Mouse (Mus musculus): ENCODE measurements around the gene Tnfrsf14.

Tnfrsf14 gene

DNA sequence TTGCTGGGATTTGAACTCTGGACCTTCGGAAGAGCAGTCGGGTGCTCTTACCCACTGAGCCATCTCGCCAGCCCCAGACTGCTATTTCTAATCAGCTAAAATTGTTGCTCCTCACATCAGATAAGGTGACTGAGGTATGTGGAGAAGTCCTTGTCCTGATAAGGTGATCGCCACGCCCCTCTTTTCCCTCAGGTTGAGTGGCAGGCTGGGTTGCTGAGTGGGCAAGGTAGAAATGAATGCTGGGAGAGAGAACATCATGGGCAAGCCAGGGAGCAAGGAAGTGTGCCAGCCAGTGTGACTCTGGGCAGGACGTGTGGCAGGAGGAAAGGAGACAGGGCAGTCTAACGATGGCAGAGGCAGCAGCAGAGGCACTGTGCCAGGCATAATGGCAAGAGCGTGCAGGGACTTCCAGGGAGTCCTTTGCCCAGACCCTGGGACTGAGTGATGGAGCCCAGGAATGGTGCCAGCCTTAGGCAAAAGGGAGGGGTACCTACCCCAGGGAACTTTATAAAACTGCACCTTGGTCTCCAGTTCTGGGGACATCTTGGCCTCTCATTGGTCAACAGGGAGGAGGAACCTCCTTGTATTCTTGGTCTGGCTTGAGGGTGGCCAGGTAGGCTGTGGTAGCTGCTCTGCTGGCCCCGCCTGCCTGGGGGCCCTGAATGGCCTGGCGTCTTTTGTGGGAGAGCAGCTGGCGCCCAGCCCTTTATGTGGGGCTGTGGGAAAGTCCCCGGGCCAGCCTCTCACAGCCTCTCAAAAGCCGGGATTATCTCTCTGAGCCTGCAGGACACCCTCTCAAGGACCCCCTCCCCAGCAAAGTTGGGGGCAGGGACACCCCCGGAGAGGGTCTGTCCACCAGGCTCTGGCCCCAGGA is 19.9 kb upstream of the Tnfrsf14 start:
- no peak for DNase-seq

DNA sequence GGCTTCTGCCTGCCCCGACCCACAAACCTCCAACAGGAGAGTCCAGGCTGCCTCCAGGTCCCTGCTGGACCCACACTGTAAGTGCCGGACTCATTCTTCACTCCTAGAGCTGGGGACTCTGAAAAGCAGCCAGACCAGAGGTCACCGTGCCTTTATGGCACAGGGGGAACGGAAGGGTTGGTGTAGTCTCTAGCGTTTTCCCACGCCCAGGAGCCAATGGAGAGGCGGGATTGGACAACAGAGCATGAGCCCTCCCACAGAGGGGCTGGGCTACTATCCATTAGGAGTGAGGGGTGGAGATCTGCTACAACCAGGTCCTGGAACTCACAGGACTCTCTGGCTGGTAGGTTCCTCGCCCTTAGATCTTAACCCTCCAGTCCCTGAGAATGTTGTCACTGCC is 18.0 kb upstream of the Tnfrsf14 start:
- no peak for DNase-seq

DNA sequence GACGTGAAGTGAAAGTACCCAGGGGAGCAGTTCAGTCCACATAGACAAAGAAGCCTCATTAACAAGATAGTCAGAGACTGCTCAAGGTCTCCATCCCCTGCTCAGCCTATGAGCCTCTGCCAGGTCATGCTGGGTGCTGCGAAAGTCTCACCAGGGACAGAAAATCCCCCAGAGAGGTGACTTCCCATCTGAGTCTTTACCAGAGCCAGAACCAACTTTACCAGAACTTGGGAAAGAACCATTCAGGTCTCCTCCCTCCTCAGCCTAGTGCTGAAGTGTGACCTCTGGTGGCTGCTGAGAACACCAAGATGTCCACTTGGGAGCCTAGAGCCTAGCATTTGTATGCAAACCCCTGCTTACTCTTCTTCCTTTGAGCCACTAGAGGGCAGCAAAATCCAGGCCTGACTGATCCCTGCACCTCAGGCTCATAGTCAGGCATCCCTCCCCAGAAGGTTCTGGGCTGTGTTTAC is 15.8 kb upstream of the Tnfrsf14 start:
- peak; percentile 77 for DNase-seq

DNA sequence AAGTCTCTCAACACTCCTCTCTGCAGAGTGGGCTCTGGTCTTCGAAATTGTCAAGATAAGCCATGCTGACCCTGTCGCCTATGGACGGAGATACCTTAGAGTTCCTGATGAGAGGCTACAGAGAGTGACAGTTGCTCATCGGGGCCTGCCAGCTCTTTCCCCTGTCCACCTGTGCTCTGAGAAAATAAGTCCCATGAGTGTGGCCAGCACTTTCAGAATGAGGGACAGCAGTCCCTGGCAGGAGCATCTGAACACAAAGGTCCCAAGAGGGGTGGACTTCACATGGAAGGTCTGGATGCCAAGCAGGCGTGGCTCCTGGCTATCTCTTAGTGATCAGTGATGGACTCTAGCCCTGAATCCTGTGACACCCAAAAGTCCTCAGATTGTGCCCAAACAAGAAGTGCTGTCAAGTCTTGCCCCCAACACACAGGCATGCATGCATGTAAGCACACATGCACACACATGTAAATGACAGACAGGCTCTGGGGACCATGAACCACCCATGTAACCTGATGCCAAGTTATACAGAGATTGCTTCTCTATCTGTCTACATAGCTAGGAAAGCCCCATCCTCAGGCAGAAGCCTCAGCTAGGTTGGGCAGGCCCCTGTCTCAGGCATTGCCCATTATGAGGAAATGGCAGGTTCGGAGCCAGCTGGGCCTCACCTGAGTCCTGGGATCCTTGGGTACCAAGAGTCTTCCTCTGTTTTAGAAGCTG is 15.1 kb upstream of the Tnfrsf14 start:
- DNase-seq, result no peak

DNA sequence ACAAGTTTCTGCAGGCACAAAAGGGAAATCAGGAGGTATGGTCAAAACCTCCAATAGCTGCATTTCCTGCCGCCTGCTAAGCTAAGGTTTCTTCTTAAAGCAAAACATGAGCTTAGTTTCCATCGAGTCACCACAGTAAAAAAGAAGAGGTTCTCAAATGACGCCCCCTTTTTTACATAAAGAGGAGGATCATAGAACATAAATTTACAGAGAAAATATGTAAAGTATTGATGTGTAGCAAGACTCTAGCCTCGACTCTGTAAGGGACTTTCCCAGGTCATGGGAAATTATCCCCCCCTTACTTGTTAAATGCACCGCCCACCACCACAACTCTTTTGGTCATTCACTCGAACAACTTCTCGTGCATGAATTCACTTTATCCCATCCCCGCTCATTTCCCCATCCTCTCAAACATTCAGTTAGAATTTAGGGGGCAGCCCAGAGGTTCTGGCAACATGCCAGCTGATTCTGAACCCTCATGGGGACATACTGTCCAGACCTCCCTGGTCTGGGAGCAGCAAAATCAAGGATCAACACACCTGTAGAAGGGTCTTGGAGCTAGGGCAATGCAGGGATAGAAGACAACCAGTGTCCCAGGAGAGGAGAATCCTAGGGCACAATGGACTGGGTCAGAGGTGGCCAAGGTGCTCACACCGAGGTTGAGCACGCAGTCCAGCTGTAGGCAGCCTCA is 14.4 kb upstream of the Tnfrsf14 start:
- DNase-seq, result no peak

DNA sequence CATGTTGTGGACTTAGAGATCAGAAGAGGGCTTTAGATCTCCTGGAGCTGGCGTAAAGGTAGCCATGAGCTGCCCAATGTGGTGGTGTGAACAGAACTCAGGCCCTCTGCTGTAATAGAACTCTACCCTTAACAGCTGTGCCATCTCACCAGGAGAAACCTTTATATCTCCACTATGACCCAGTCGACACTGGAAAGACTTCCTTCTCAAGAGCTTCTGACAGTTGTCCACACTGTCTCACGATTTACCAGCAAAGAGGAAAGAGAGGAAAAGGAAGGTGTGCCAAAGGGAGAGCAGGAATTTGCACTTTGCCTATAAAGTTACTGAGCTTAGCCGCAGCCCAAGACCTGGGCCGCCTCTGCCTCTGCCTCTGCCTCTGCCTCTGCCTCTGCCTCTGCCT is 13.5 kb upstream of the Tnfrsf14 start:
- DNase-seq, result no peak

DNA sequence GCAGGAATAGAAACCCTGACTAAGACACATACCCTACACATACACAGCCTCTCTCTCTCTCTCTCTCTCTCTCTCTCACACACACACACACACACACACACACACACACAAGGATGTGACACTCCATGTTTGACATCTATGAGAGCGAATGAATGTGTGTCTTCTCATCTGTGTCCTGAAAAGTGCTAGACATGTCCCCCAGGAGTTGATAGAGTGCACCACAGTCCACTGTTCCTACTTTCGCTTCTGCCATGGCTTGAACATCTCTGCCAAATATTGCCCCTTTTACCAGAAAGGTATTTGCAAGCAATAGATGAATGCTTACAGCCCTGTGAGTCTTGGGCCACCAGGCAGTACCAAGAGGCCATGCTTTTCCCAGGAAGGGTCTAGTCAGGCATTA is 11.8 kb upstream of the Tnfrsf14 start:
- no peak for DNase-seq

DNA sequence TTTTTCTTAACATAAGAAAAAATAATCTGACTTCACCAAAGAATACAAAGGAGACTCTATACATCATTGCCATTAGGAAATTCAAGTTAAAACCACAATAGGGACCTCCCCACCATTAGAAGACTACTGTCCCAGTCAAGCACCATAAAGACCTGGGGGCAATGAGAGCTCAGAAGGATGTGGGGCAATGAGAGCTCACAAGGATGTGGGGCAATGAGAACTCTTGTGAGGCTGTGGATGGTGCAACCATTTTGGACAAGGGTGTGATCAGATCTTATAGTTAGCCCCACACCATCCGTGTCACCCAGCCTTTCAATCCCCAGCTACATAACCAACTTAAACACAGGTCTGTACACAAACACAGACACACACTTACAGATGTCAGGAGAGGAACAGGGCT is 9.4 kb upstream of the Tnfrsf14 start:
- no peak for DNase-seq

DNA sequence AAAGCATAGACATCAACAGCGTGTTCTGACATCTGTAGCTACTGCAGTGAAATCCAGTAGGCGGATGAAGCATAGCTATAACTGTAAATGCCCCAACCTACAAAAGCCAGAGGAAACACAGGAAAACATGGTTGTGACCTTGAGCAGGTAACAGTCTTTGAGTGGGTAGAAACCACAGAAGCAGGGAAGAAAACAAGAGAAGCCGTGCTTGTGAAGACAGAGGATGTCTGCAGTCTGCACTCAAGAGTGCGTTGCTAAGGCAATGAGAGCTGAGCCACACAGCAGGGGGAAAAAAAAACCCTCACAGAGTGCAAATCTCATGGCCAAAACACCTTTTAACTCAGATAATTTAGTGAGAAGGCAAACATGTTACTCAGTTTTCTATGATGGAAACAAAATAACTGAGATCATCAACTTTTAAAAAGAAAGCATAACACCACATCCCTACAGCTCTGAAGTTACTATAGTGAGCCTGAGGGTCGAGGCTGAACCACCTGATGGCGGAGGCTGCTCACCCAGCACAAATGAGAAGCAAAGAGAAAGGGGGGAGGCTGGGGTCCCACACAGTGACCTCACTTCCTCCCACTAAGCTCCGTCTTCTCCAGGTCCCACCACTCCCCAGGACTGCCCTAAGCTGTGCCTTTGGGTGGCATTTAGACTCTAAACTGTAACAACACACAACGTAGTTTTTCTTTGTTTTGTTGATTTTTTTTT is 8.3 kb upstream of the Tnfrsf14 start:
- no peak for DNase-seq

DNA sequence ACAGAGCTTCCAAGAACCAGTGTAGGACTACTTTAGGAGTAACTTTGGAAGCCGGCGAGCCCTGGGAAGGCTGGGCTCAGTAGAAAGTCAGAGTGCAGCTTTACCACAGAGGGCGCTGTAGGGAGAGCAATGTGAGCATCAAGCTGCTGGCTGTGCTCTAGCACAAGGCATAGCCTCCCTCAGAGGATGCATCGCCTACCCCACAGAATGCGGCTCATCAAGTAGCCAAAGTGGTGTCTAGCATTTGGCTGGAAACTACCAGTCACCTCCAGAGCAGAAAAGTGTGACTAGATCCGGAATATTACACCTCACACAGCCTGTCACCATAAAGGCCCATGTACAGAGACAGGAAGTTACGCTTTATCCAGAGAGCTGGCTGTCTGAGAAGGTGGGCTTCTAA is 7.4 kb upstream of the Tnfrsf14 start:
- no peak for DNase-seq

DNA sequence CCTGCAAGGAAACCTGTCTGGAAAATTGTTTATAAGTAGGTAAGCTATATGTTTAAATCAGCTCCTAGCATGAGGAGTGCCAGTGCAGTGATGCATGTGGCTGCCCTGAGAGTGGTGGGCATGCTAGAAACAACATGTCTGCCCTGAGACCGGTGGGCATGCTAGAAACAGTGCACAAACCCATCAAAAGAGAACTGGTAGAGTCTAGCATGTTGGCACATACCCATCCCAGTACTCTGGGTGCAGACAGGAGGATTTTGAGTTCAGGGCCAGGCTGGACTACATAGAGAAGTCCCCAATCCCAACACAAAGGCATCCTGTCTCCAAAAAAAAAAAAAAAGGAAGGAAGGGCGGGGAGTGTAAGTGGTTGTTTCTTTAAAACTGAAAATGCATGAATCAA is 6.4 kb upstream of the Tnfrsf14 start:
- no peak for DNase-seq

DNA sequence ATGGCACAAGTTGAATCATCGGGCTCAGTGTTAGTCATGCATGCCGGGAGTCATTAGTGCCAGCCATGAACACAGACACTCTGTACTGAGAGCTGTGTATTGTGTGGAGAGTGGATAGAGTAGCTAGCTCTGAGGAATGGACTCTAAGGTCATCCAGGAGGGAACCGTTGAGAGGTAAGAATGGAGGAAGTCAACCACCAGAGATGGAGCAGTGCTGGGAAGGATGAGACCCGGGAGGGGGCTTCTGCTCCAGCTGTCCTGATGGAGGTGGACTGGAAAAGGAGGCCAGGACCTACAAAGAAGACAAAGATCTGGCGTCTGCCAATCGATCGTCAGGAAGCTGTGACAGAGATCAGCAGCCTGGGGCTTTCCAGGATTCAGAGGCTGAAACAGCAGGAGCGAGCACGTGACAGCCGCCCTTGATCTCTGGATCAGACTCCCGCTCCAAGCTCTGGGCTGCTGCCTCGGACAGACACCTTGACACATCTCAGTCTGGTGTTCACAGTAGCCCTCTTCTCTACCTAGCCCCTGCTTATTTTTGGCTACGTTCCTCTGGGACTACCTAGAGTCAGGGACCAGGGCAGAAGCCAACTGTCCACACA is 5.0 kb upstream of the Tnfrsf14 start:
- no peak for DNase-seq

DNA sequence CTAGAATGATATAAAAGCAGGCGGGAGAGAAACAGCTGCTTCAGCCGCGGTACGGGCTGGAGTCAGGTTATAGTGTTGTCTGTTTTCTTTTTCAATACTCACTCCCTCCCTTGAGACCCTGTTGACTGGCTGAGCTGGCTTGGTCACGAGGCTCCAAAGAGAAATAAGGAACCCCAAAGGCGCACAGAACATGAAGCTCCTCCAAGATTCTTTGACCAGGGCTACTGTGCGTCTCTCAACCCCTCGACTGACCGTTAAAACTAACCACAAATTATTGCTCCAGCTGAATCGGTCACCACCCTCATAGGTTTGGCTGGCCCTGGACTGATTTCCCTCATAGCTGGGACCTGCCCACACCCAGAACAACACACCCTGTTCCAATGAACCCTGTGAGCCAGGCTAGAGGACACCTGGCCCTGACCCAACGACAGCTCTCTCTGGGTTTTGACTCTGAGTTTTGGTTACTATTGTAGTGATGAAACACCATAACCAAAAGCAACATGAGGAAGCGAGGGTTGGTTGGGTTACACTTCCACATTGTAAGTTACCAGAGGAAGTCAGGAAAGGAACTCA is 811 bp upstream of the Tnfrsf14 start:
- DNase-seq, result no peak

DNA sequence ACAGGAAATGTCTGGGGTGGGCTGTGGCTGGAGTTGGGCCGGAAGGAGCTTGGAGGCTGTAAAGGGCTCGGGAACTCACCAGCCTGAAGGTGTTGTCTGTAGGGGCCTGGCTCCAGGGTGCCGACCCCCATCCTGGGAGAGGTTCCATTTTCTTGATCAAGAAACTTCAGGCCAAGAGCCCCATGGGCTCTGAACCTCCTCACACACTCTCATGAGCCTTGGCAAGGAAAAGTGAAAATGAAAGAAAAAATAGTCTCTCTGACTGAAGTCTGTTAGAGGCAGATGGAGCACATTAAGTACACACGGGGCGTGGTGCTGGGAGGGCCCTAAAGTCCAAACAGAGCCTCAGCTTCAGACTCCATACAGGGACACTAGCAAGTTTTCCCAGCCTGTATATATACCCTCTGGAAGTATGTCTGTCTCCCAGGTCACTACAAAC is 445 bp downstream of the Tnfrsf14 start:
- DNase-seq, result no peak

DNA sequence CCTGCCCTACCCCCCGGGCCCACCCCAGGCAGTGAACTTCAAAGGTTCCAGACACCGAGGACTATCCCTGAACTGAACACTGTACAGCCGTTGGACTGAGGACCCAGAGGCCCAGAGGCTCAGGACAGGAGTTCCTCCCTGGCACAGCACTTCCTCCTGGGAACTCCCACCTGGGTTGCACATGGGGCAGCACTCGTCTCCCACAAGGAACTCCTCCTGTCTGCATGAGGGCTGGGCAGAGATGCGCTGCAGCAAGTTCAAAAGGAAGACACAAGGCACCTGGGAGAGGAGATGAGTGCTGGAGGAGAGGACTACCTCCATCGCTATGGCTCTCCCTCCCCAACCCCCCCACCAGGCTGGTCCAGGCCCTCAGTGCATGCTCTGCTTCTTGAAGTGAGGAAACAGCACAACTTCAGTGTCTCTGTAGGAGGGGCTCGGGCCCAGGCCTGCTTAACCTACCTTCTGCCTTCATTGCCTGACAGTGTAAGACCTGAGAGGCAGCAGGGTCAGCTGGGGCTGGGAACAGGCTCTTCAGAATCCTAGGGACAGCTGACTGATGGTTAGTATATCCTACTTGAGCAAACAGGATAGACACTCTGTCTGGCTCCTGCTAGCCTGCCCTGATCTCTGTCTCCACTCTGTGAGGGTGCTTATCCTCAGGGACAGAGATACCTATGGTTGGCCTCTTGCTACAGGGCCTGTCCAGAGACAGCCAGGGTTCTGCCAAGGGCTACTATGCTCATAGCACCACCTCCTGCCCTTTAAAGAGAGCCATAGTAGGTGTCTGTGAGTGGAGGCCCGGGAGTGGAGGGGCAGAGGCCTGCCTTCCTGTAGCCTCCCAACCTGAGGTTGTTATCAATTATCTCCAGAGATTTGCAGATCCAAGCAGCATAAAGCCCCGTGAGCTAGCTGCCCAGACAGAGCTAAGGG is 1.1 kb downstream of the Tnfrsf14 start:
- no peak for DNase-seq

DNA sequence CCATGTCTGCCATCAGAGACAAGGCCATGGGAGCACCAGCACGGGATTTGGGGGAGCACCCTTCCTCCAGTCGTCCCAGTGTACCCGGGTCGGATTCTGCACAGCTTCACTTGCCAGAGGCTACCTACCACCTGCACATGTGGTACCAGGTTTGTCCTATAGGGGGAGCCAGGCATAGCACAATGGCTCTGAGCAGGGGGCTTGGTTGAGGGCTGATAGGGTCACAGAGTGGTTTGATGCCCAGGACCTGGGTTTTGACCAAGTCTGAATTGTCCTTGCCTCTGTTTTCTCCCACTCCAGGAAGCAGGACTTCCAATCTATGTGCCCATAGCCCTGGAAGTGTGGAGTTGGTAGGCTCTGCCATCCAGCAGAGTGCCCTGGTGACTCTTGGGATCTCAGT is 3.0 kb downstream of the Tnfrsf14 start:
- no peak for DNase-seq

DNA sequence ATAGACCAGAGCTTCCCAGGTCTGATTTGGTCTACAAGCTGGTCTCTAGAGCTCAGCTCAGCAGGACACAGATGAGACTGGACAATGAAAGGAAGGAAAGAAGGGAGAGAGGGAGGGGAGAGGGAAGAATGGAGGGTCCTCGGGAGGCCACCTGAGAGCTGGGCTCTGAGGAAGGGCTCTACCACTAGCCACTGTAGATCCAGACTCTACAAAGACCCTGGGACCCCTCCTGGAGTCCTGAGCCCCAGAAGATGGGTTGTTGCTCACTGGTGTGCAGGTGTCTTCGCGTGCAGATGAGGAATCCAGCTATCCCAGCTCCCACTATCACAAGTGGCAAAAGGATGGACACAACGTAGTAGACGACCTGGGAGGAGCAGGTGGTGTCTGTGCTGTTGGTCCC is 5.4 kb downstream of the Tnfrsf14 start:
- DNase-seq, result no peak

DNA sequence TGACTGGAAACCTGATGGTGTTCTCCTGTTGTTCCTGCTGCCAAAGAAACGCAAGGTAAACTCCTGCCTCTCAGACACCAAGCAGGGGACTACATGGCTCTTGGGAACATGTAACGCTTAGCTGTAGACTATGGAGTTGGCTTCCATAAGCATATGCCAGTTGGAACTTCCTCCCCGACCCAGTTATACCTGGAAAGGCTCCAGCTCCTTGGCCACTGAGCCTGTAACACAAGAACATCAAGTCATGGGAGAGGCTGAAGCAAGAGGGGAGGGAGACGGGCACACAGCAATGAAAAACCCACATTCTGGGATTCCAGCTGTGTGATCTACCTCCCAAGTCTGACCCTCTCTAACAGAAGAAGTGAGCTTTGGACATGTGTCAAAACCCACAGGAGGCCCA is 6.1 kb downstream of the Tnfrsf14 start:
- DNase-seq, result no peak

DNA sequence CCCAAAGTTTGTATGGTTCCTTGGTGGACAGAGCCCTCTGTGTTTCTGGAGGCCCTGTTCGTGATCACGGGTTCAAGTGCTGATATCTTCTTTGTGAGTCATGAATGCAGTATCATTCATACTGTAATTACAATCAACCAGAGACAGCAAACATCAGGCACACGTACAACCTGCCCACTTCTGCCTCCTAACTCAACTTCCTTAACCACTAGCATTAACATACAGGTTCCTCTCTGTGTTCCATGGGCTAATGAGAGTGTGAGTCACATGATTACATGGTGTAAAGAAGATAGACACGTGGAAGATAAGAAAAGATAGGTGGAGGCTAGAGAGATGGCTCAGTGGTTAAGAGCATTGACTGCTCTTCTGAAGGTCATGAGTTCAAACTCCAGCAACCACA is 11.7 kb downstream of the Tnfrsf14 start:
- no peak for DNase-seq

DNA sequence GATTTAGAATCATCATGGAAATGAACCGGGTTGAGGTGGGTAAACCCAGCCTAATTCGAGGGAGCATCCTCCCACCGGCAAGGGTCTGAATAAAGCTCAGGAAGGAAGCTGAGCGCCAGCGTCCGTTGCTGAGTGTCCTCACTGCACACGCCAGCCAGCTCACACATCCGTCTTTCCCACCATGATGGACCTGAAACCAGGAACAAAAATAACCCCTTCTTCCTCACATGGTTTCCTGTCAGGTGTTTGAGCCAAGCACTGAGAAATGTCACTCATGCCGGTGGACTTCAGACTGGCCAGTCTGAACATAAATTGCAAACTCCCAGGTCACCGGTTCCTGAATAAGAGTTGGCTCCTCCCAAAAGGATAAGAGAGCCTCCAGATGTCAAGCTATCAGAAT is 13.1 kb downstream of the Tnfrsf14 start:
- DNase-seq, result no peak

DNA sequence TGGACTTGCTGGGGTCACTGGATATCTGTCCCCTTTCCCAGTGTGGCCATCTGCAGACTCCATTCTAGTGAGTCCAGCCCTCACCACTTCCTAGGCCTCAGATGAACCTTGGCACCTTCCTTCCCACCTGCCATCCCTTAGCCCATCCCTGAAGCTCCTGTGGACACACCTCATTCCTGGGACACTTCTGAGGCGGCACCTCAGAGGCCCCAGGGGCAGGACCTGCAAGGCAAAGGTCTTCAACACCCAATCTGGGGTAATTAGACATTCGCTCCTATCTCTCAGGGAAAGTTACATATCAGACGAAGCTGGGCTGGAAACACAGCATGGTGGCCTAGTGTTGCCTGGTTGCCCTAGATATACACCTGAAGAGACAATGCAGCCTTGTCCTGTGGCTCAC is 13.7 kb downstream of the Tnfrsf14 start:
- no peak for DNase-seq

All from cerebellum, adult 8-10 months (tissue).